Mouse (Mus musculus): ENCODE results near the gene Relch.
"Not testable (repeated sequence)": the region's sequence is repeated elsewhere in the genome, so short reads cannot be mapped to it uniquely, and the experiment has no call there.

The Relch gene

DNA sequence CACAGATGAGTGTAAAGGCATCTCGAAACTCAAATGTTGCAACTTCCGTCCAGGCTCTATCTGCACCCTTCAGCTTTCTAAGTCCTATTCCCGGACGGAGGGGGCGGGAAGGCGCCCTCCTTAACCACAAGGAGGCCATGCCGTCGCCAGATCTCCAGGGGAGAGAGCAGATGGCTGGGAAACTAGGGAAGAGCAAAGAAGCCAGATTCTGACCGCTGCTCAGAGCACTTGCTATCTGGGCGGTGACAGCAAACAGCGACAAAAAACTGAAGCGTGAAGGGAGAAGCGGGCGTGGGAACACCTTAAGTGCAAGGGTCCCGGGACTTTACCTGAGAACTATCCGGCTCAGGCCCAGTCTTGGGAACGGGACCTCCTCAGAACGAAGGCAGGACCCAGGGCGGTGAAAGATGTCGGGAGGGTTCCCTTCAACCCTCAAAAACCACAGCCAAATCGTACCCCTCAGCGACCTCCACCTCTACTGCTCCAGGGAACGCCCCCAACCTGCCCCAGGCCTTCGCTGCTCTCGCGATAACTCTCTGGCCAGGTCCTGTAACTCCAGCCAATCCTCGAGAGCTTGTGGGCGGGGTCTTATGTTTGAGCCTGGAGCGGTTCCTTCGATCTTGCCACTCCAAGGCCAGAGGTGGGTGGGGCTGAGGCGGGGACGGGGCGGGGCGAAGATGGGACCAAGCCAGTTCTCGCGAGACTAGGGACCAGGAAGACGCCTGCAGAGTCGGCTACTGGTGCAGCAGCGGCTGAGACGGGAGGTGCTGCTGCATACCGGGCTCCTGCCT, at the start of gene Relch, which contains the start of gene Pign:
Gene Relch, plus strand, starts transcription at position 691 of the 791 bp plus-strand sequence.
Gene Pign, minus strand, starts transcription at position 507 of the 791 bp plus-strand sequence.
- peak; percentile 98 for DNase-seq (ENCODE audit: low read depth, low spot score)

DNA sequence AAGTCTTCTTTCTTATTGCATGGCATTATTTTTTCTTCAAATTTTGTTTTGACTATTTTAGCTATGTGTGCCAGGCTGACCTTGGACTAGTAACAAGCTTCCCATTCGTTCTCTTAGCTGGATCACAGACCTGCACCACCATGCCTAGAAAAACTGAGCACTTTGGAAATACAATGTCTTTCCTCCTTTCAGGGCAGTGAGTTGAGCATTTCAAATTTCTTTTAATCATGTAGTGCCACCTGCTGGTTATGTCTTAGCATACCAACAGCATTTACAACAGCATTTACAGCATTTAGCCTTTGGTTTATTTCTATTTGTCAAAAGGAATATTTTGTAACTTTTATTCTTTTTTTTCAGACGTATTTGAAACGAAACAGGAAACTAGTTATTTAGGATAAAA, 33.2 kb upstream of the Relch start:
- peak; percentile 42 for DNase-seq (ENCODE audit: low read depth, low spot score)

DNA sequence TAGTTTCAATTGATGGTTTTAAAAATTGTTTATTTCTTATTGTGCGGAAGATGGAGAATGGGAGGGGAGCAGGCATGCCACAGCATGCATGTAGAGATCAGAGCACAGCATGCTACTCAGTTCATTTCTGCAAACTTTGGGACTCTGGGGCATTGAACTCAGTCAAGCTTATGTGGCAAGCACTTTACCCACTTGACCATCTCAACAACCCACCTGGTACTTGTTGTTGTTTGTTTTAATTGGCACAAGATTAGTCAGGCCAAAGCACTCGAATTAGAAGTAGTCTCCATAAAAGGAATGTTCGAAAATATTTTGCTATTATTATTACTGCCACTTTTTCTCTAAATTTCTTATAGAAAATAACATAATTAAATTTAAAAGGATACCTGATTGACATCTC, 19.6 kb upstream of the Relch start:
- no peak for DNase-seq (ENCODE audit: low read depth, low spot score)

DNA sequence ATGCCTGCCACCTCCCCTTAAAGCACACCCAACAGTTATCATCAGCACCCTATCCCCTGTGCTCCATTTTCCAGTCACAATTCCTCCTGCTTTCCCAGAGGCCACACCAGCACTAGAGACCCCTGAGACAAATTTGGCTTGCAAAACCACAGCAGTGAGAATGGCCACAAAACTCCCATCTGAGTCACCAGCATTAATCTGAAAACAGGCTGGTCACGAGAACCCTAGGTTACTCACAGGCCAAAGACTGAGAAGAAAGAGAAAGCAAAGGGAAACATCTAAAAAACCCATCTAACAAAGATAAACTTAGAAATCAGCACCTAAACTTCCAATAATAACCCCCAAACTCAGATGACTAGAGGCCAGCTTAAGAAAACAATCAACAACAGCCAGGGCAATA, 13.0 kb upstream of the Relch start:
- DNase-seq (ENCODE audit: low read depth, low spot score) = no peak

DNA sequence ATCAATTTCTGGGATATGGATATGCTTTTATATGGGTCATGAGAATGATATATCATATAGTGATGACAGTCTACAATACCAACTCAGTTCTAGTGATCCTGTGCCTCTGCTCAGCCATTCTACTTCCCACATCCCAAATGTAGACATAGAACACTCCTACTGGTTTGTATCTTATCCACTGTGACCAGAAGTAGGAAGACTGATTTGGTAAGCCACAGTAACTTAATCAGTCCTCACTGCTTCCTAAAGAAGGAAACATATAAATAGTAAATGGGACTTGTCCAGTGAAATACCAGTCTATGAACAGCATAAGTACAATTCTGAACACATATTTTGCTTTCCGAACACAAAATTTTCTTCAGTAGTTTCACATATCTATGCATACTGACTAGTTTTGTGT, 9.7 kb upstream of the Relch start:
- DNase-seq (ENCODE audit: low read depth, low spot score) = no peak

DNA sequence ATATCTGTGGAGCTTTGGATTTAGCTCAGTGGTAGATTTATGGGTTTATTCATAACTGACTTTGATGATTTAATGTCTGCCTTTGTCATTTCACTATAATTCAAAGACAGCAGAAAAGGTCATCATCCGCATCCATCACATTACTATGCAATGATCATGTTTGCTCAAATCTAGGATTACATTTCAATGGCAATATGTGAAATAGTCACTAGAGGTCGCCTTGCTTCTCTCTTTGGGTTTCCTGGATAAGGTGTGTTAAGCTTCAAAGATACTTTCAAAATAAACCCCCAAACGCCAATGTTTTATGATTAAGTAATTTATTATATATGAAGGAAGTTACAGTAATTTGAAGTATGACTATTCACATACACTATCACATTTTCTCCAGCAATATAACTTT, 3.6 kb upstream of the Relch start:
- peak; percentile 63 for DNase-seq (ENCODE audit: low read depth, low spot score)

DNA sequence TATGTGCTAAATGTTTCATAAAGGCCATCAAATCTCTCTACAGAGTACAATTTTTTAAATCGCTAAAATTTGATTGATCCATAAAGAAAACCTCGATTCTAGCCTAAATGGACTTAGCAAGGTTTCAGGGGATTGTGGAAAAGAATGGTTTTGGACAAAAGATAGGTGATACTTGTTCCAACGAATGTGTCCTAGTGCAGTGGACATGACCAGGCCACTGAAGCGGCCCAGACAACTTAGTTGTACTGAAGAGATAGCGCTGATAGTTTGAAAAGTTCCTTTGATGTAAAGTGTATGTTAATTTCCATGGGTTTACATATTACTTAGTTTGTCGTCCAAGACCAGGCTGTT, 866 bp upstream of the Relch start:
- no peak for DNase-seq (ENCODE audit: low read depth, low spot score)

DNA sequence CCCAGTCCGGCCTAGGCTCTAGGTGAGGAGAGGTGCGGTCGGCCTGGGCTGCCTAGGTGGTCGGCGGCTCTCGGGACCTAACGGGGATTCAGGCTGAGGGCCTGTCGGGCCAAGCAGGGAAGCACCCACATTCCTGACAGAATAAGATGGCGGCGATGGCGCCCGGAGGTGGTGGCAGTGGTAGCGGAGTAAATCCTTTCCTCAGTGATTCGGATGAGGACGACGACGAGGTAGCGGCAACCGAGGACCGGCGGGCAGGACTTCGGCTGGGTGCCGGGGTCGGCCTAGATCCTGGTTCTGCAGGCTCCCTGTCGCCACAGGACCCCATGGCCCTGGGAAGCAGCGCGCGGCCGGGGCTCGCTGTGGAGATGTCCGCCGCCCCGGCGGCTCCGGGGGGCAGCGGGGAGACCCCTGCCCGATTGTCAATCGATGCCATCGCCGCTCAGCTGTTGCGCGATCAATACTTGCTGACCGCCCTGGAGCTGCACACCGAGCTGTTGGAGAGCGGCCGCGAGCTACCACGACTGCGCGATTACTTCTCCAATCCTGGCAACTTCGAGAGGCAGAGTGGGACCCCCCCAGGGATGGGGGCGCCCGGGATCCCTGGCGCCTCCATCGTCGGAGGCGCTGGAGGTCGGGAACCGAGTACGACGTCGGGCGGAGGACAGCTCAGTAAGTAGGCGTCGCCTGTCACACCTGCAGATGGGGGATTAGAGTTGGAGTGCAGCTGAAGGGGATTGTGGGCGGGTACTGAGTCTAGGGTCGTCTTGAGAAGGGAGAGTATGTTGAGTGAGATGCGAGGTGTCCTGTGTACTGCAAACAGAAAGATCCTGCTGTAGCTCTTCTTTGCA, 526 bp downstream of the Relch start:
- no peak for DNase-seq (ENCODE audit: low read depth, low spot score)

DNA sequence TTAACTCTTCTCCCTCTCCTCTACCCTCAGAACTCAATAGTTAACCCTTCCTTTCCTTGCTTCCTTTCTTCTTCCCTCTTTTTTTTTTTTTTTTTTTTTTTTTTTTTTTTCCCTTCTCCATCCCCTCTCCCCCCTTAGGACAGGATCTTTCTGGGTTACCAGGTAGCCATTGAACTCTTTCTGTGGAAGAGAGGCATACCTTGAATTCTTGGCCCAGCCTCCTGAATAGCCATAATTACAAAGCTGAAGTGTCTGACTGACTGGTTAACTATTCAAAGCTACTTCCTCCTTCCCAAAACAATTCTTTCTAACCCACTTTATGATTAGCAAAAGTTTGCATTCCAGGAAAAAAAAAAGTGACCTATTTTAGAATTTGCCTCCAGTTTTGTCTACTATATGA, 6.0 kb downstream of the Relch start:
- DNase-seq (ENCODE audit: low read depth, low spot score) = no peak

DNA sequence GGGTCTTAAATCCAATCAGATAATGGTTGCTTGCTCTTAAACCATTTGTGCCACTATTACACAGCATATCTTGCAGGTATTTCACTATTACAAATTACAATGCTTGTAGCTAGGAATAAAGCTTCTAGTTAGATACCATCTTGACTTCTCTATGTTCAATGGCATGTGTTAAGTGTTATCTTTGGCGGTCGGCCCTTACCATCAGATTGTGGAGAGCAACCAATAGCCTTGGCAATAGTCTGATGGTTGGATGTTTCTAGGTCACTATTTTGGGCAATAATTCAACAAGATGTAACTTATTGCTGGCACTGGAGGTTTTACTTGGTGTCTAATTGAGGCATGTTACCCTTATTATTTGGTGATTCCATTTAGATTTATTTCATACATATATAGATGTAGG, 11.1 kb downstream of the Relch start:
- no peak for DNase-seq (ENCODE audit: low read depth, low spot score)

DNA sequence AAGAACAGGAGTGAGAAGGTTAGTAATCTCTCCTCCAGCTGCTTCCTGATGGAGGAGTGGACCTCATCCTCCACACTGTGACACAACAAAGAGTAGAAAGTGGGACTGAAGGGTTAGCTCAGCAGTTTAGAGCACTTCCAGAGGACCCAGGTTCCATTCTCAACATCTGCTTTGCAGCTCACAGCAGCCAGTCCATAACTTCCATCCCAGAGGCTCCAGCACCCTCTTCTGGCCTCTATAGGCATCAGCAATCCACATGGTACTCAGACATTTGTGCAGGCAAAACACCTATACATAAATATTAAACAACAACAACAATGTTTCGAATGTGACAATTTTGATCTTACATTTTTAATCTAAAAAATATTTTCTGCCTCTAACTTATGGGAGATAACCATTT, 16.9 kb downstream of the Relch start:
- DNase-seq (ENCODE audit: low read depth, low spot score) = no peak

DNA sequence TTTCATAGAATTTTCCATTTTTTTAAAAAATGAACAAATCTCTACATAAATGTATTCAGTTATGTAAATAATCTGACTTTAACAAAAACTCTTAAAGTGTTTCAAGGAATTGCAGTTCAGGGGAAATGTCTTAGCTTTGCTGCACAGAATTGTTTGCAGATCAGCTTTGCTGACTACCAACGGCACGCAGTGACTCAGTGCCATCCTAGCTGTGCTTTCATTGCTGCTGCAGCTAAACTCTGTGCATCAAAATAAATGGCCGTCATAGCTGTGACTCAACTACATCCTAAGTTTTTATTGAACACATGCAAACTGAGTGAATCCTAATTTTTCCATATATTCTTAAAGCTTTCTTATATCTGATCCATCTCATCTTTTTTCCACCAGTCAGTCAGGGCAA, 21.8 kb downstream of the Relch start:
- DNase-seq (ENCODE audit: low read depth, low spot score) = no peak

DNA sequence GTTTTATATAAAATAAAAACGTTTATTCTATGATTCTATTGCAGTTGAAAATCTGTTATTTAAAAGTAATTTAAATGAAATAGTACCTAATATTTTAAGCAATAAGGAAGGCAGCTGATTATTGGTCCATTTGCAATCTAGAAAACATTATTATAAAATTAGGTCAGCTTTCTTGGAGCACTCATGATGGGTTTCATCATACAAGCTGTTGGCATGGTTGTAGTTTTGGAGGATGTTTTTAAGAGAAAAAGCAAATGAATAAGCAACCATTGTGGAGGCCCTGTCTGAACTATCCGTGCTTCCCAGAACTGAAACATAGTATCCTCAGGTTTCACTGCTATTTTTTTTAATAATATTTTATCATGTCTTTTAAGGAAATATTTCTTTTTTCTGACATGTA, 31.9 kb downstream of the Relch start:
- no peak for DNase-seq (ENCODE audit: low read depth, low spot score)

DNA sequence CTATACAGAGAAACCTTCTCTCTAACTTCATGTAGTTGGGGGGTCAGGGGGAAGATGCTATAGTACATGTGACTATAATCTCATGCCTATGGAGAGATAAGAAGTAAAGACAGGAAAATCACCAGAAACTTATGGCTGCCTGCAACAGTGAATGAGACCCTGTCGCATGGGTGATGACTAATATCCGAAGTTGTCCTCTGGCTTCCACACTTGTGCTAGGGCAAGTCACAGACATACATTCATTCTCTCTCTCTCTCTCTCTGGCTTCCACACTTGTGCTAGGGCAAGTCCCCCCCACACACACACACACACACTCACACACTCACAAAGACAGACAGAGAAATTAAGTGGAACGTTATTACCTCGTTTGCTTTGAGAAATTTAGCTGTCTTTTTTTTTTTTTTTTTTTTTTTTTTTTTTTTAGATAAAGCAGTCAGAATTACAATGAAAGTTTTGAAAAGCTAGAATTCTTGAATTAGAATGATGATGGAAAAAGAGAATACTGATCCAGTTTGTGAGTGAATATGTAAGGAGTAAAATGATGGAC, 37.4 kb downstream of the Relch start:
- DNase-seq (ENCODE audit: low read depth, low spot score) = no peak

DNA sequence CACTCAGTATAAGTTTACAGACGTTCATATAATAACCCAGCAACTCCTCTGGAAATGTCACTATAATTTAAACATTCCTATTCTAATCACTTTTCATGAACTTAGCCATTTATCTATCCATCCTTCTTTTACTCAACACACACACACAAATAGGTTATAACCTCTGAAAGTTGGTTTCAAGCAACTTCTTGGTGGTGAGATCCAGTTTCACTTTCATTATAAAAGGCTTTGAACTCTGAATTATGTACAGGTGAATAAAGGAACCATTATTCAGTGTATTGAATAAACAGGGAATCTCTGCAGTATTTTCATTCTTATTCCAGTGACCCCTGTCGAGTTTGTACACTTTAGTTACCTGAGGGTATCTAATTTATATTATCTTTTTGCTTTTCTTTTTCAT, 45.8 kb downstream of the Relch start:
- no peak for DNase-seq (ENCODE audit: low read depth, low spot score)

DNA sequence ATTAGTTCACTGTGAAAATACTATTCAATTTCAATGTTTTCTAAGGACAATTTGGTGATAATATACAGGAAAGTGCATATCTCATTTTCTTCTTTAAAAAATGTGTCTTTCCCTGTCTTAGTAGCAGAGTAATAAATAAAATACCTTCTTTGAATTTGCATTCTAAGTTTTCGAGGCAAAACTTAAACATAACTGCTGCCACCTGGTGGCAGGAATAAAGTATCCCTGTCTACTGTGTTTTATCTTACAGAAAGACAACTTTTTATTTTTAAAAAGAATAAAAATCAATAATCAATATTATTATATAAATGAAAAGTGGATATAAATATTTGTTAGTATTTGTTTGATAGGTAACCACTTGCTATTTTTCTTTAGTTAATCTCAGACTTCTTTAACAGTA, 47.6 kb downstream of the Relch start:
- DNase-seq (ENCODE audit: low read depth, low spot score) = peak; percentile 8

DNA sequence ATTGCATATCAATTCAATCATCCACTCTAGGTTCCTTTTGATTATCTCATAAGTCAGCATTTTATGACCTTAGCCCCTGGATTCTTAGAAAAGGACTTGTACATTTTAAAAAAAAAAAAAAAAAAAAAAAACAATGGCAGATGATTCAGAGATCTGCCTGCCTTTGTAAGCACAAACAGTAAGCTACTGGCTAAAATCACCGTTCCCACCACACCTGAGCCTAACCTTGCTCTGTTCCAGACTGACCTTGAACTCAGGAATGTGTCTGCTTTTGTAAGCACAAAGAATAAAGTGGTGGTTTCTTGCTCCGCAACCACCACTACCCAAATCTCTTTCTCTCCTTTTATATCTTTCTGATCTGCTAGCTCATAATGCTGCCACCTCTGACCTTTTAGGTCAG, 49.2 kb downstream of the Relch start:
- no peak for DNase-seq (ENCODE audit: low read depth, low spot score)

DNA sequence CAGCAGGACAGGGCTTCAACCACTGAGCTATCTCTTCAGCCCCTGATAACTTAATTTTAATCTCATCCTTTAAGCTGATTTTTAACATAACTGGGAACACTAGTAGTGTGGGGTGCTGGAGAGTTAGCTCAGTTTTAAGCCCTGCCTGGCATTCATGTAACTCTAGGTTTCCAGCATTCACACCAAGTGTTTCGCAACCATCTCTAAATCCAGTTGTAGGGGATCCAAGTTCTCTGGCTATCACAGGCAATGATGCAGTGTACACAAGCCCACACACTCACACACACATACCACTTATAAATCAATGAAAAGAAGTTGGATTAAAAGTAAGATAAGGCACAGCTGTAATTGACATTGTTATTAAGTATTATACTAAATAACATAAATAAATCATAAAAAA, 54.7 kb downstream of the Relch start:
- DNase-seq (ENCODE audit: low read depth, low spot score) = no peak

DNA sequence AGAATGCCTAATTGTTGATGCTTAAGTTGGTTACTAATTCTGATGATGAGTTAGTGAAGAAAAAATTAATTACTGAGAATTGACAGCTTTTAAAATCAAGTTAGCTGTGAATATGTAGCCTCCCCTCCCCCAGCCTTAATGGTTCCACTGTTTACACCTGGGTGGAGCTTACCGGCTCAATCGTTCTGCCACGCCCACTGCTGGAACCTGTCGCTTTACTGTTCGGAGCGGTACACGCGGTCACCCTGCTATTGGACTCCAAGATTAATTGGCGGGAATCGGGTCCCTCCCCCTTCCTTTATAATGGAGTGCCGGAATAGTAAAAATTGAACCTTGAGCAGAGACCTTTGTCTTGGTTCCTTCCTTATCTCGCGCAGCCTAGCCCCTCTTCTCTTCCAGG, 65.6 kb downstream of the Relch start:
- DNase-seq (ENCODE audit: low read depth, low spot score) = not testable (repeated sequence)

DNA sequence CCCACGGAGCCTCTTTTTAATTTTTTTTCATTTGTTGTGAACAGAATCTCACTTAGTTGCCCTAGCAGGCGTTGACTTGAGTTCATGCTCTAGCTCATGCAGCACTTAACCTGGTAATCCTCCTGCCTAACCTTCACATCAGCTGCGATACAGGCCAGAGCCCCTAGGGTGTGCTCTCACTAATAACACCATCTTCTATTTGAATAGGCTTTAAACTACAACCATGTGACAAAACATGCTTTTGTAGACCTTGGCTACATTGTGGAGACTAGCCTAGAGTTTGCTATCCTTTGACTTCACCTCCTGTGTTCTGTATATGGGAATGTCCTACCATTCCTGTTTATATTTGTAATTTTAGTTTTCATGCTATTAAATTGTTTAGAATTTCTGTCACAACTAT, 71.7 kb downstream of the Relch start:
- DNase-seq (ENCODE audit: low read depth, low spot score) = no peak

DNA sequence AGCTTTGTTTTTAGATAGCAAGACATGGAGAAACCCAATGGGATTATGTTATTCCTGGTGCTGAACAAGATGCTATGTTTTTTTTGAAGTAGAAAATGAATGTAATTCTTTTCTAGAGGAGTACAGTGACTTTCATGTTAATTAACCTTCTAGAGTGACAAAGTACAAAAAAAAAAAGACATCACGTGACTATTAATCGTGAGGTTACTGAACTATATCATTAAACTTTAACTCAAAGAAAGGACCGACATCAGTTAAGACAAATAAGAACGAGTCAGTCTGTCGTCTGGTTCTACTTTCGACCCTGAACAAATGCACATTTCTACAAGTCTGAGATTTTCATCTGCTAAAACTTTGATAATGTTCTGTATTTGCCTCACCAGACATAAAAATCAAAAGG, 74.7 kb downstream of the Relch start:
- no peak for DNase-seq (ENCODE audit: low read depth, low spot score)

DNA sequence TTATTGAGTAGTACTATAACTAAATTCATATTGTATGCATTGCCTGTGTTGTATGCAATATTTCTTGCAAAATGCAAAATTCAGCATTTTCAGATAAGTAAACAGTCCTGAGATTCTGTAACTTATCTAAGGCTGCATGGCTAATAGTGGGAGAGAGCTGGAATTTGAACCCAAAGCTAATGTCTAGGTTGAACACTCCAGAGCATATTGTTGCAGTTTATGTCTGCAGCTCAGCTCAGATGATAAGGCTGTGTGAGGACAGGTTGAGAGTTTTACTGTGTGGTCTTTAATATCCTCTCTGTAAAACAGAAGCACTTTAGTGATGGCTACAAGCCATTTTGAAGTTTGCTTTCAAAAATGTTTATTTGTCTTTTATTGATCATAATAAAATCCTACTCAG, 75.8 kb downstream of the Relch start:
- DNase-seq (ENCODE audit: low read depth, low spot score) = no peak

DNA sequence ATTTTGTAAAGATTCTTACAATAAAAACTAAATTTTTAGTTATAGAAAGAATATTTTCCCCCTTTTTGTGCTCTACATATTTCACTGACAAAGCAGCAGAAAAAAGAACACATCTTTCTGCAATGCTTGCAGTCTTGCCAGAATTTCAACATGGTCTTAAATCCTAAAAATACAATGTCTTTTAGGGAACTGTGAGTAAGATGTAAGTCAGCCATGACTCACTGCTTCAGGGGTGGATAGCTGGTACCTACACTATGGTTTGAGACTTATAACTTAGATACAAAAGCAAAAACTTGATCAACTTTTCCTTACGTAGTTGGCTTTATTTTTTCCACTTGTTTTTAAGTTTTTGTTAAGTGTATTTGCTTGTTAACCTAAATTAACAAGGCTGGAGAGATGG, 78.8 kb downstream of the Relch start:
- no peak for DNase-seq (ENCODE audit: low read depth, low spot score)

Measured in forelimb bud, embryonic 11.5 days (tissue).